Mouse (Mus musculus): ENCODE data around the gene Actl11.

GRCm38 (mm10) chr9:107975399-107976386 lies 47.4 kb downstream of the Actl11 start, which contains the start of gene Uba7:
- TF ChIP-seq CTCF (IDR thresholded peaks at IDR 0.05; ENCODE audit: low read depth, low read length) (no peak), POLR2A (IDR thresholded peaks at IDR 0.05; ENCODE audit: borderline replicate concordance, low read depth, low read length) (no peak)
